Mouse (Mus musculus): Measurements from ENCODE around the gene Iqgap2. TPM values are rescaled to one million over a fixed set of nuclear protein-coding genes. Genes with fewer than 3 reads are reported as not detected.
A peak's percentile ranks its signal among the peaks of the same experiment; 100 is the strongest.

Iqgap2 gene
- total and polyA plus RNA-seq, 3 experiments, result 0.27 to 0.32 TPM; not detected in 1

DNA sequence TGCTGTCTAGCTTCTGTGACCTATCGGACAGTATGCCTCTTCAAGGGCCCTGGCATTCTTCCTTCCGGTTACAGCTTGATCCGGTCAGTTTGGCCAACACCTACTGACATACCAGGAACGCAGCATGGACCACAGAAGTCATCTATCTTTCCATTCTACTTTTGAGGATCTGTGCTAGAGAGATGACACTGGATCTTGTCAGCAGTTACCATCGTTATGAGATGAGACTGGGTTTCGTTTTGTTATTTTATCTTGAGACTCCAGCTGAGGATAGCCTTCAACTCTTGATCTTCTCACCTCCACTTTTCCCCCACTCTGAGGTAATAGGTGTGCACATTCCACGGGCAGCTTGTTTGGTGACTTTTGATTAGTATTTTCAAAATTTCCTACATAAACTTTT is 219.3 kb downstream of the Iqgap2 start:
- no peak for TF ChIP-seq ZMIZ1 (IDR thresholded peaks at IDR 0.05; ENCODE audit: low read depth, low read length)
- peak; percentile 30; the same call in 1 of the 2 replicates for TF ChIP-seq TAL1 (IDR thresholded peaks at IDR 0.05; ENCODE audit: low read length)
- no peaks in the 10 kb centered on the region for H3K9me3 ChIP-seq (replicated peaks; ENCODE audit: insufficient read depth, low read length)
- peaks cover 0 to 9% of the 10 kb centered on the region in 2 experiments; a peak in 2 of 4 replicates for H3K36me3 ChIP-seq (ENCODE audit: control insufficient read depth in 1 of 2, insufficient read depth in 2 of 2, low read length in 2 of 2)
- H3K4me1 ChIP-seq (ENCODE audit: control insufficient read depth in 1 of 2, insufficient read depth in 2 of 2, low read length in 2 of 2), result peaks cover 4 to 10% of the 10 kb centered on the region in 2 experiments; a peak in 3 of 4 replicates
- DNase-seq (ENCODE audit: low read depth, low spot score), result no peak
- H3K9ac ChIP-seq (ENCODE audit: control insufficient read depth, low read depth, low read length, poor library complexity, severe bottlenecking), result no peak overlapping the region
- H3K4me3 ChIP-seq (ENCODE audit: control insufficient read depth in 1 of 2, insufficient read depth in 1 of 2, low read depth in 2 of 2, low read length in 2 of 2), result no peak overlapping the region
- no peaks in the 10 kb centered on the region for H3K79me2 ChIP-seq (ENCODE audit: control insufficient read depth, insufficient read depth, low read length, poor library complexity)
- H3K27ac ChIP-seq (ENCODE audit: control insufficient read depth, low read depth, low read length), result peak overlapping the region; percentile 1
- H3K27me3 ChIP-seq (ENCODE audit: control insufficient read depth in 1 of 2, insufficient read depth in 2 of 2, low read length in 2 of 2), result no peaks in the 10 kb centered on the region

DNA sequence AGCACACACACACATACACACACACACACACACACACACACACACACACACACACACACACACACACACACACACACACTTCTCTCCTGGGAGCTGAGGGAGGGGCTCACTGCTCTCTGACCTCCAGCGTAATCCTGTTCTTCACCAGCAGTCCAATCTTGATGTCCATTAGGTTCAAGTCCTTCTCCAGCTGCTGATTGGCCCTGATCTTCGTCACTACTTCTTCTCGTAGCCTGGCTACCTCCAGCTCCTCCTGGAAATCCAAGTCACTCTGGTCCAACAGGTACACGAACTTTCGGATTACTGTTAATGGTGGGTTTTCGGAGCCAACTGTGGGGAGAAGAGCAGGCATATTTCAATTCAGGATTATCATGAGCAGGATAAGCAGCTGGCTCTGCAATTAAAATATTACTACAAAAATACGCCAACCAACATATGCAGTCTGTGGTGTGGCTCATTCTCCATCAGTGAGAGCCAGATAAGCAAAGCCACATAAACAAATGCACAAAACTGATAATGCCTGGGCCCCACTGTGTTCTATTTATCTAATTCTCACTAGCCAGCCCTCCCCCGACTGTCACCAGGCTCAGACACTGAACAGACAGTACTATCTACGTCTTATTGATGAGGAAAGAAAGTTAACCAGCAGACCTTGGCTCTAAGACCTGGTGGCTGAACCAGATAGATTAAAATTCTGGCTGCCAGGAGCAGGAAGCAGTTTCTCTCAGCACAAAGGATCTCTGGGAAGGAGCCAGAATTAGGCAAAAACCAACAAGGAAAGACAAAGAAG is 220.4 kb downstream of the Iqgap2 start:
- Histone ChIP-seq H3K27ac (ENCODE audit: control insufficient read depth, low read depth, low read length) (peak overlapping the region; percentile 96), H3K27me3 (ENCODE audit: control insufficient read depth in 1 of 2, insufficient read depth in 2 of 2, low read length in 2 of 2) (no peaks in the 10 kb centered on the region), H3K4me1 (ENCODE audit: control insufficient read depth in 1 of 2, insufficient read depth in 2 of 2, low read length in 2 of 2) (peaks cover 4 to 10% of the 10 kb centered on the region in 2 experiments; a peak in 3 of 4 replicates), H3K9me3 (replicated peaks; ENCODE audit: insufficient read depth, low read length) (no peaks in the 10 kb centered on the region), H3K4me3 (ENCODE audit: control insufficient read depth in 1 of 2, insufficient read depth in 1 of 2, low read depth in 2 of 2, low read length in 2 of 2) (peak overlapping the region in 1 of 2 experiments; percentile 20; a peak in 1 of 4 replicates), H3K79me2 (ENCODE audit: control insufficient read depth, insufficient read depth, low read length, poor library complexity) (no peaks in the 10 kb centered on the region), H3K9ac (ENCODE audit: control insufficient read depth, low read depth, low read length, poor library complexity, severe bottlenecking) (no peak overlapping the region; the same call in 1 of the 2 replicates), H3K36me3 (ENCODE audit: control insufficient read depth in 1 of 2, insufficient read depth in 2 of 2, low read length in 2 of 2) (peaks cover 0 to 9% of the 10 kb centered on the region in 2 experiments; a peak in 2 of 4 replicates)
- TF ChIP-seq SIN3A (IDR thresholded peaks at IDR 0.05; ENCODE audit: low read length) (peak; percentile 85), EP300 (IDR thresholded peaks at IDR 0.05; ENCODE audit: low read depth in 1 of 2, low read length in 2 of 2) (peak; percentile 95 to 99), ELF1 (IDR thresholded peaks at IDR 0.05; ENCODE audit: low read depth, low read length) (no peak), ZC3H11A (IDR thresholded peaks at IDR 0.05; ENCODE audit: low read depth, low read length) (no peak), MEF2A (IDR thresholded peaks at IDR 0.05; ENCODE audit: extremely low read depth, insufficient replicate concordance, low read depth, low read length, poor library complexity, severe bottlenecking) (peak; percentile 70; the same call in 1 of the 2 replicates), MYC (IDR thresholded peaks at IDR 0.05; ENCODE audit: low read depth, low read length) (0 out of 2 replicates have a peak, but pooled peaks have one; percentile 35), GATA1 (IDR thresholded peaks at IDR 0.05; ENCODE audit: low read depth, low read length) (peak; percentile 98), MAFK (IDR thresholded peaks at IDR 0.05; ENCODE audit: borderline replicate concordance, low read depth, low read length) (0 out of 2 replicates have a peak, but pooled peaks have one; percentile 79), POLR2AphosphoS5 (IDR thresholded peaks at IDR 0.05; ENCODE audit: borderline replicate concordance, low read depth, low read length) (no peak), NELFE (IDR thresholded peaks at IDR 0.05; ENCODE audit: low read depth, low read length) (no peak), TCF12 (IDR thresholded peaks at IDR 0.05; ENCODE audit: low read depth, low read length) (peak; percentile 99), ETS1 (IDR thresholded peaks at IDR 0.05; ENCODE audit: low read depth, low read length) (peak; percentile 97), HCFC1 (IDR thresholded peaks at IDR 0.05; ENCODE audit: low read depth, low read length) (0 out of 2 replicates have a peak, but pooled peaks have one; percentile 47), NRF1 (IDR thresholded peaks at IDR 0.05; ENCODE audit: insufficient read depth, low read depth, low read length, poor library complexity, severe bottlenecking) (no peak), MAZ (IDR thresholded peaks at IDR 0.05; ENCODE audit: low read depth, low read length) (peak; percentile 95), ZMIZ1 (IDR thresholded peaks at IDR 0.05; ENCODE audit: low read depth, low read length) (peak; percentile 61; the same call in 1 of the 2 replicates), ZNF384 (IDR thresholded peaks at IDR 0.05; ENCODE audit: low read depth, low read length) (peak; percentile 23; the same call in 1 of the 2 replicates), BHLHE40 (IDR thresholded peaks at IDR 0.05; ENCODE audit: borderline replicate concordance, low read depth, low read length) (peak; percentile 81; the same call in 1 of the 2 replicates), POLR2AphosphoS2 (IDR thresholded peaks at IDR 0.05; ENCODE audit: low read length) (0 out of 2 replicates have a peak, but pooled peaks have one; percentile 43), POLR2A (IDR thresholded peaks at IDR 0.05; ENCODE audit: control insufficient read depth in 1 of 2, insufficient read depth in 1 of 2, low read depth in 1 of 2, low read length in 2 of 2, poor library complexity in 1 of 2) (no peak), TAL1 (IDR thresholded peaks at IDR 0.05; ENCODE audit: low read length) (peak; percentile 98), MYB (IDR thresholded peaks at IDR 0.05; ENCODE audit: low read depth, low read length) (peak; percentile 83), CHD2 (IDR thresholded peaks at IDR 0.05; ENCODE audit: low read length) (peak; percentile 57), RCOR1 (IDR thresholded peaks at IDR 0.05; ENCODE audit: low read depth, low read length) (peak; percentile 92), CTCF (IDR thresholded peaks at IDR 0.05 in 2 of 3, conservative IDR thresholded peaks at IDR 0.05 in 1 of 3; ENCODE audit: control insufficient read depth in 1 of 3, insufficient read depth in 1 of 3, low read depth in 2 of 3, low read length in 3 of 3, poor library complexity in 1 of 3, severe bottlenecking in 1 of 3) (no peak)
- peak; percentile 95 for DNase-seq (ENCODE audit: low read depth, low spot score)
